Mouse (Mus musculus): Measurements from ENCODE around the gene Tmem256.

Gene Tmem256

DNA sequence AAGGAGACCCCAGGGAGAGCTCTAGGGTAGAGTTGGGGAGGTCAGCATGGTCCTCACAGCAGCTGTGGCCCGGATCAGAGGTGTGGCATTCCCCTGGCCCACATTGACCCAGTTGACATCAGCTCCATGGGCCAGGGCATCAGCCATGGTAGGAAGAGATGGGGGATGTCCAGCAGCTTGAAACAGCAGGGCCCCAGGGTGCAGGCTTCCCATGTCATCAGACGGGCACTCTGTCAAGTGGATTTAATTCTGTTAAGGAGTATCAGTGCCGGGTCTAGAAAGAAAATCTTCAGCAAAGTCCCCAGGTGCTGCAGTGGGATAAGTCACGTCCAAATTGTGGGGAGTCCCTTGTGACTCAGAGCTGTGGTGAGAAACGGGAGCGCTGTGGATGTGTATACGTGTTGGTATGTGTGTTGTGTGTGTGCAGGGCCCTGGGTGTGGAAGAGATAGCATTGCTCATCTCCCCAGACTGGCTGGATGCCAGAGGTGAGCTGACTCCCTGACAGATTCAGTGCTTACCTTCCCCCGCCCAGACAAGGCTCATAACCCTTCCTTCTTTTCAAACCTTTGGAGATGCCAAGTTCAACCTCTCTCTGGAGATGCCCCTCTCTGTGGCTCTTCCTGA is 45.3 kb downstream of the Tmem256 start:
- no peak for DNase-seq (ENCODE audit: low read depth, low spot score)

DNA sequence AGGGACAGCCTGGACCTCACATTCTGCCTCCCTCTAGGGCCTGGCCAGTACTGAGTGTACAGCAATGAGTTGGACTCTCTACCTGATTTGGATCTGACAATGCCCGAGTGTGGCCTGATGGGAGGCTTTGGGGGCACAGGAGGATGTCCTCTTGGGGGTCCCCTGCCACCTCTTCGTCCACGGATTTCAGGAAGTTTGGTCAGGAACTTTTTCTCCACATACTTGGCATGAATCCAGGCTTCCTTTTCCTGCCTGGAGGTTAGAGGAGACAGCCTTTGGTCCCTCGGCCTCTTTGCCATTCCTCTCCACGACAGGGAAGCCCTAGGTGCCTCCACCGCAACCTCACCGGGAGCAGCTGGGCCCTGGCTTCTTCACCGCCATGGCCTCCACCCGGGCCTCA is 45.9 kb downstream of the Tmem256 start:
- DNase-seq (ENCODE audit: low read depth, low spot score): no peak

DNA sequence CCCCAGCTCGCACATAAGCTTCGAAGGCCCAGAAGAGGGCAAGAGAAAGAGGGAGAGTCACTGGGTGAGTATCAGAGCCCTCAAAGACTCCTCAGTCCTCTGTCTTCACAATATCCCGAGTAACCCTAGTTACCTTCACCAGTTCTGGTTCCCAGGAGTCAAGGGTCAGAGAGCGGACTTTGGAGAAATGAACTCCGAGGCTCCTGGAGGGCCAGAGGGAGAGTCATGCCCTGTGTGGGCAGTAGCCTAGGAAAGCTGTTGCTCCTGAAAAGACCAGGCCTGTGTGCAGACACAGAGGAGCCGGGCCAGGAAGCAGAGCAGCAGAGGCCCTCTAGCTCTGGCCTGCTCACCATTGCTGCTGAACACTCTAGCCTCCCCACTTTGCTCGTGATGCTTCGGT is 46.3 kb downstream of the Tmem256 start:
- DNase-seq (ENCODE audit: low read depth, low spot score): no peak

DNA sequence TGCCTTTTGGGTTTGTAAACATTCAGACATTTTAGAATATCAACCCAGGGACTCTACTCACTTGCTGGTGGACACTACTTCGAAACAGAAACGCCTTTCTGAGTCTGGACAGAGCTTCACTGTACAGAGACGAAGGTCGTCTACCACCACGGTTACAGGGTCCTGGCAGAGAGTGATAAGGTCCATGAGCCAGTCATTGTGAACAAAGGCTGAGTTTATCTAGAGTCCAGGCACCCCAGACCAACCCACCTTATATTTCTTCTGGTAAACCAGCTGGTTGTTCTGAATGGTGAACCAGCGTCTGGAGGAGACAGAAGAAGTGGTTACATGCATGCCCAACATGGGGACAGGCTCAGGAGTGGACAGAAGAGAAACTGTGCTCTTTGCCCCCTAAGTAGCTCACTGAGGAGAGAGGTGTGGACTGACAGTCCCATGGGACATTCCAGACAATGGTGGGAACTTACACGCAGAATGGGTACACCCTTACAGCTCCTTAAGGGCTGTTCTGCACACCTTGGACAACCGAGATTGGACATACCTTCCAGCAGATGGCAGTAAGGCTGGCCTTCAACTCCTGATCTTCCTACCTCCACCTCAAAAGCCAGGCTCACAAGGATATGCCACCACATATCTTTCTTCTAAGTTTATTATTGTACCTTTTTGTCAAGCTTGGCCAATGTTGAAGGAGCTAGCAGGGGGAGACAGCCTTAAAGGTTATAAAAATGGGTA is 48.8 kb downstream of the Tmem256 start:
- DNase-seq (ENCODE audit: low read depth, low spot score): no peak
